Comparison of ENCODE assay signal across 8 mouse cellular contexts in the genomic region with DNA sequence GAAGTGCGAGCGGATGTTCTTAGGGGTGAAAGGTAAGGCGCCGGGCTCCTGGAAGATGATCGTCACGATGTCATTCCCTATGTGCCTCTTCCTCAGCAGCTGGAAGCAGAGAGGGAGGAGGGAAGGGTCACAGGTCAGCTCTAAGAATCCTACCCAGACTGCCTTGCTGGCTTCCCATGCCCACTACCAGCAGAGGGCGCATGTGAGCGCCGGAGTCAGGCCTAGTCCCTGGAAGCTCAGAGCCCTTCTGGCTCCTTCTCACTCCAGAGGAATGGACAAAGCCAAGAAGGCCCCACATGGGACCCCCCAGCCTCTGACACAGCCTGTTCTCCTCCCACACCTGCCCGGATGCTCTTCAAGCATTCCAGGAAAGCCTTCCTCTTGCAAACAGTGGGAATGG.
DNase-seq lines count a peak whose midpoint lies in the region; ATAC-seq lines count a peak whose summit lies in the region.

No protein-coding gene starts in this region.

- H3K36me3 ChIP-seq in hindbrain, embryonic 15.5 days, result peaks cover 32% of the 10 kb centered on the region

- H3K27me3 ChIP-seq in hindbrain, embryonic 15.5 days, result no peaks in the 10 kb centered on the region

- no peak overlapping the region for H3K9ac ChIP-seq in hindbrain, embryonic 15.5 days

- H3K27ac ChIP-seq in hindbrain, embryonic 15.5 days (replicated peaks), result no peak overlapping the region

- no peaks in the 10 kb centered on the region for H3K9me3 ChIP-seq in hindbrain, embryonic 15.5 days

- ATAC-seq in hindbrain, embryonic 15.5 days (ENCODE audit: low FRiP score, low read depth), result peak; percentile 42; the same call in 1 of the 2 replicates
- ATAC-seq in megakaryocyte progenitor cell, adult 5-6 weeks (replicated peaks; ENCODE audit: poor library complexity), result peak; percentile 97

- no peak overlapping the region for H3K4me3 ChIP-seq in hindbrain, embryonic 15.5 days

- WGBS in hindbrain, embryonic 15.5 days, result 29% methylated on average over 10 of the region's 10 CpGs

- H3K4me2 ChIP-seq in hindbrain, embryonic 15.5 days, result no peak overlapping the region

- H3K4me1 ChIP-seq in hindbrain, embryonic 15.5 days (replicated peaks), result peaks cover 8% of the 10 kb centered on the region; the same call in 1 of the 2 replicates

- DNase-seq in NIH3T3 (ENCODE audit: low read depth), result peak; percentile 94
- peak; percentile 85 for DNase-seq in cerebellum, adult 8-10 months
- DNase-seq in frontal cortex, postnatal 25 days (ENCODE audit: low spot score in 2 of 2), result peak; percentile 72 to 75
- peak; percentile 82 to 91 for DNase-seq in left cerebral cortex, adult 18-20 months (ENCODE audit: low spot score in 2 of 2)
- peak; percentile 72 to 83 for DNase-seq in right cerebral cortex, adult 2 months (ENCODE audit: low spot score in 2 of 2)
- DNase-seq in urinary bladder, adult 2 months (ENCODE audit: low spot score), result peak; percentile 73
